Mouse (Mus musculus): ENCODE measurements around the gene Fnbp1. TPM values are rescaled to one million over a fixed set of nuclear protein-coding genes. Genes with fewer than 3 reads are reported as not detected.
A peak's percentile ranks its signal among the peaks of the same experiment; 100 is the strongest.

The Fnbp1 gene
- polyA plus RNA-seq, 1 experiment from 2014 or later = 35.8 TPM

GRCm38 (mm10) chr2:31087085-31087484, 54.7 kb downstream of the Fnbp1 start:
- Histone ChIP-seq H3K4me1 (ENCODE audit: control insufficient read depth, insufficient read depth, low read depth, low read length) (peaks cover 11% of the 10 kb centered on the region), H3K36me3 (ENCODE audit: control insufficient read depth, insufficient read depth, low read length) (peaks cover 7% of the 10 kb centered on the region), H3K4me2 (ENCODE audit: low read length) (no peak overlapping the region), H3K27me3 (replicated peaks; ENCODE audit: control insufficient read depth, insufficient read depth, low read length) (no peaks in the 10 kb centered on the region), H3K9ac (ENCODE audit: low read depth, low read length) (no peak overlapping the region), H3K4me3 (ENCODE audit: low read length) (no peak overlapping the region), H3K27ac (ENCODE audit: low read depth, low read length) (peak overlapping the region; percentile 49; the same call in 1 of the 2 replicates), H3K9me3 (ENCODE audit: control insufficient read depth, low read length) (peaks cover 3% of the 10 kb centered on the region)
- 43% methylated on average over 5 of the region's 5 CpGs for WGBS
- ATAC-seq = no peak

DNA sequence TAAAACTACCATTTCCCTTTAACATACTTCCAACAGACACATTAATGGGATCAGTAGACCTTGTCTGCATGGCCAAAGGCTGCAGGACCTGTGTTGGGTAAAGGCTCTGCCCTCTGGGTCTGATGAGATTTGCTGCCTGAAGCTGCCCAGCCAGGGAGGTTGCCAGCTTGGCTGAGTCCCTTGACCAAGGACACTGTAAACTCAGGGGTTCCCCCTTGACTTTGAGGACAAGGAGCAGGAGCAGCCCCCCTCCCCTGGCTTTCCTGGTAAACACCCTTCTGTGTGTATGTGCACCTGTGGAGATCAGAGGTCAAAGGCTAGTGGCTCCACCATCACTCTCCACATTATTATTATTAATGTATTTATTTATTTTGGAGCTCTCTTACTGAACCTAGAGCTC, 55.3 kb downstream of the Fnbp1 start:
- Histone ChIP-seq H3K4me1 (ENCODE audit: control insufficient read depth, insufficient read depth, low read depth, low read length) (peaks cover 11% of the 10 kb centered on the region), H3K27me3 (replicated peaks; ENCODE audit: control insufficient read depth, insufficient read depth, low read length) (no peaks in the 10 kb centered on the region), H3K9ac (ENCODE audit: low read depth, low read length) (no peak overlapping the region), H3K27ac (ENCODE audit: low read depth, low read length) (no peak overlapping the region), H3K4me2 (ENCODE audit: low read length) (no peak overlapping the region), H3K36me3 (ENCODE audit: control insufficient read depth, insufficient read depth, low read length) (peaks cover 7% of the 10 kb centered on the region), H3K4me3 (ENCODE audit: low read length) (no peak overlapping the region), H3K9me3 (ENCODE audit: control insufficient read depth, low read length) (peaks cover 3% of the 10 kb centered on the region)
- ATAC-seq = no peak

DNA sequence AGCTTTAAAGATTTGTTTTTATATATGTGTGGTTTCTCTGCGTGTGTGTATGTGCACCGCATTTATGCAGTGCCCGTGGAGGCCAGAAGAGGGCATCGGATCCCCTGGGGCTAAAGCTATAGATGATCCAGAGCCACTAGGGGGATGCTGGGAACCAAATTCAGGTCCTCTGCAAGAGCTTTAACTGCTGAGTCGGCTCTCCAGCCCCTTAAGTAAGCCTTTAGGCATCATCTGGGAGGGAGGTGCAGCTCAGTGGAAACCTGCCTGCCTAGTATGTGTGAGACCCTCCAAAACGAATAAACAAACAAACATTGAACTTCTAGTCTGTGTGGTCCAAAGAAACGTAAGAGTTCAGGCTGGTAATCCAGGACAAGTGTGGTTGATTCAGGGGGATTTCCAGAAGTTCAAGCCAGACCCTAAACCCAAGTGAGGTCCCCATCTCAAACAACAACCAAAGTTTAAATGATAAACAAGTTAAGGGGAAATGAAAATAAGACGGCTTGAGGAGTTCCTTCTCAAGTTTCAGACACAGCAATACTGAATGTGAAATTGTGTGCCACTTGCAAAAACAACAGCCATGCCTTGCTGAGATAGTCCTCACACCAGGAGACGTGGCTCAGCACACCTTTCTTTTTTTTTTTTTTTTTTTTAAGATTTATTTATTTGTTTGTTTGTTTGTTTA, 57.5 kb downstream of the Fnbp1 start:
- no peak for ATAC-seq

GRCm38 (mm10) chr2:31083372-31083771, 58.4 kb downstream of the Fnbp1 start:
- Histone ChIP-seq H3K9ac (ENCODE audit: low read depth, low read length) (no peak overlapping the region), H3K9me3 (ENCODE audit: control insufficient read depth, low read length) (peaks cover 3% of the 10 kb centered on the region), H3K4me2 (ENCODE audit: low read length) (no peak overlapping the region), H3K4me1 (ENCODE audit: control insufficient read depth, insufficient read depth, low read depth, low read length) (peaks cover 7% of the 10 kb centered on the region), H3K36me3 (ENCODE audit: control insufficient read depth, insufficient read depth, low read length) (peaks cover 7% of the 10 kb centered on the region), H3K4me3 (ENCODE audit: low read length) (no peak overlapping the region), H3K27ac (ENCODE audit: low read depth, low read length) (no peak overlapping the region), H3K27me3 (replicated peaks; ENCODE audit: control insufficient read depth, insufficient read depth, low read length) (no peaks in the 10 kb centered on the region)
- WGBS = 98% methylated on average over 8 of the region's 8 CpGs
- ATAC-seq = no peak

More for the DNA sequence above, 57.5 kb downstream of the Fnbp1 start:
- WGBS = 95% methylated on average over 9 of the region's 9 CpGs
- Histone ChIP-seq H3K4me3 (ENCODE audit: low read length) (no peak overlapping the region), H3K36me3 (ENCODE audit: control insufficient read depth, insufficient read depth, low read length) (peaks cover 7% of the 10 kb centered on the region), H3K27me3 (replicated peaks; ENCODE audit: control insufficient read depth, insufficient read depth, low read length) (no peaks in the 10 kb centered on the region), H3K9ac (ENCODE audit: low read depth, low read length) (no peak overlapping the region), H3K9me3 (ENCODE audit: control insufficient read depth, low read length) (peaks cover 3% of the 10 kb centered on the region), H3K27ac (ENCODE audit: low read depth, low read length) (no peak overlapping the region), H3K4me2 (ENCODE audit: low read length) (no peak overlapping the region), H3K4me1 (ENCODE audit: control insufficient read depth, insufficient read depth, low read depth, low read length) (peaks cover 11% of the 10 kb centered on the region)

DNA sequence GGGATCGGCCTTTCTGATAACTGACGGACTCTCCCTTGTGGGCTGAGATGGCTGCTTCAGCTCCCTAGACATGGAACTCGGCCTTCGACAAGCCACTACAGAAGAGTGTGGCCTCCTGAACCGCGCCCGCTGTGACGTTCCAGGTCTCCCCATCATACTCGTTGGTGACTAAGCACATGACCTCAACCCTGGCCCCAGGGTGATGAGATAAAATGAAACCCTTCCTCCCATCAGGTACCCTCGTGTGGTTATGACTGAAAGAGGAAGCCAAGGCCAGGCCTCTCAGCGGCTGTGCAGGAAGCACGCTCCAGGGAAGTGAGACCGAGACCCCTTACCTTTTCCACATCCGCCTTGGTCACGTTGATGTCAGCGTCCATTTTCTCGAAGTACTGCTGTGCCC, 59.2 kb downstream of the Fnbp1 start:
- Histone ChIP-seq H3K4me3 (ENCODE audit: low read length) (no peak overlapping the region), H3K27me3 (replicated peaks; ENCODE audit: control insufficient read depth, insufficient read depth, low read length) (no peaks in the 10 kb centered on the region), H3K4me2 (ENCODE audit: low read length) (no peak overlapping the region), H3K36me3 (ENCODE audit: control insufficient read depth, insufficient read depth, low read length) (peaks cover 7% of the 10 kb centered on the region), H3K9me3 (ENCODE audit: control insufficient read depth, low read length) (peaks cover 3% of the 10 kb centered on the region), H3K4me1 (ENCODE audit: control insufficient read depth, insufficient read depth, low read depth, low read length) (peaks cover 2% of the 10 kb centered on the region; the same call in 1 of the 2 replicates), H3K27ac (ENCODE audit: low read depth, low read length) (no peak overlapping the region), H3K9ac (ENCODE audit: low read depth, low read length) (no peak overlapping the region)
- no peak for ATAC-seq
- WGBS = 94% methylated on average over 17 of the region's 17 CpGs

DNA sequence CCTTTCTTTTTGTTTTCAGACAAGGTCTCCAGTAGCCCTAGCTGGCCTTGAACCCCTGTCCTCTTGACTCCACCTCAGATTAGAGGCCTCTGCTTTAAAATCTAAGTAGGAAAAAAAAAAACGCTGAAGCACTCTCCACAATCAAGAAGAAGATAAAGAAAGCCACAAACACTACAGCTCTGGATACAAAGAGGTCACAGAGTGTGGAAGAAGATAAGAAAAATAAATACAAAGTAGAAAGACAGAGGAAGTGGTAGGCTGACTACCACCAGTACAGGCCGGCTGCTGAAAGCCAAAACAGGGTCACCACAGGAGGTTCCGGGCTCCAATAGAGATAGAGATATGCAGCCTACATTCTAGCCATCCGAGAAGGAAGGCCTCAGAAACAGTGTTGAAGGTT, 60.5 kb downstream of the Fnbp1 start:
- Histone ChIP-seq H3K36me3 (ENCODE audit: control insufficient read depth, insufficient read depth, low read length) (peaks cover 7% of the 10 kb centered on the region), H3K27ac (ENCODE audit: low read depth, low read length) (no peak overlapping the region), H3K9me3 (ENCODE audit: control insufficient read depth, low read length) (peaks cover 3% of the 10 kb centered on the region), H3K9ac (ENCODE audit: low read depth, low read length) (no peak overlapping the region), H3K4me2 (ENCODE audit: low read length) (no peak overlapping the region), H3K27me3 (replicated peaks; ENCODE audit: control insufficient read depth, insufficient read depth, low read length) (no peaks in the 10 kb centered on the region), H3K4me3 (ENCODE audit: low read length) (no peak overlapping the region), H3K4me1 (ENCODE audit: control insufficient read depth, insufficient read depth, low read depth, low read length) (no peaks in the 10 kb centered on the region)
- ATAC-seq = no peak
- 72% methylated on average over 4 of the region's 4 CpGs for WGBS

DNA sequence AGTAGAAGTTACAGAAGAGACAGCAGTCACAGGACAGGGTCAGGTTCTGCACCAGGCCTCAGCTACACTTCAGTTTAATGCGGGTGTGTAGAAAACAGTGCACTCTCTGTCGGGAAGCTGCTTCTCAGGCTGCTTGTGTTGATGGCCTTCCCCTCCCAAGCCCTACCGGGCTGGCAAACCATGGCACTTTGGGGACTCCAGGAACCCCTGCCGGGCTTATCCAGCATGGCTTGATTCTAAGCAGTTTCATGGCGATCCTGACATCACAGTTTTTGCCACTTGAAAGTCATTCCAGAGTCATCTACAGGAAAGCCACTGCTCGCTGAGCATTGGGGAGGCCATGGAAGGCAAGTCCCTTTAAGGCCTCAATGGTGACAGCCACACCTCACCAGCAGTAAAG, 62.7 kb downstream of the Fnbp1 start:
- no peaks in the 10 kb centered on the region for H3K27me3 ChIP-seq (replicated peaks; ENCODE audit: control insufficient read depth, insufficient read depth, low read length)
- no peak overlapping the region for H3K9ac ChIP-seq (ENCODE audit: low read depth, low read length)
- ATAC-seq = no peak
- H3K4me2 ChIP-seq (ENCODE audit: low read length) = no peak overlapping the region
- WGBS = 78% methylated on average over 6 of the region's 6 CpGs
- H3K36me3 ChIP-seq (ENCODE audit: control insufficient read depth, insufficient read depth, low read length) = peaks cover 3% of the 10 kb centered on the region
- peaks cover 1% of the 10 kb centered on the region for H3K9me3 ChIP-seq (ENCODE audit: control insufficient read depth, low read length)
- no peaks in the 10 kb centered on the region for H3K4me1 ChIP-seq (ENCODE audit: control insufficient read depth, insufficient read depth, low read depth, low read length)
- no peak overlapping the region for H3K4me3 ChIP-seq (ENCODE audit: low read length)
- H3K27ac ChIP-seq (ENCODE audit: low read depth, low read length) = no peak overlapping the region

GRCm38 (mm10) chr2:31077574-31077973, 64.2 kb downstream of the Fnbp1 start:
- WGBS = 95% methylated on average over 5 of the region's 5 CpGs
- Histone ChIP-seq H3K27ac (ENCODE audit: low read depth, low read length) (no peak overlapping the region), H3K27me3 (replicated peaks; ENCODE audit: control insufficient read depth, insufficient read depth, low read length) (no peaks in the 10 kb centered on the region), H3K4me1 (ENCODE audit: control insufficient read depth, insufficient read depth, low read depth, low read length) (no peaks in the 10 kb centered on the region), H3K4me3 (ENCODE audit: low read length) (no peak overlapping the region), H3K4me2 (ENCODE audit: low read length) (no peak overlapping the region), H3K9ac (ENCODE audit: low read depth, low read length) (no peak overlapping the region), H3K36me3 (ENCODE audit: control insufficient read depth, insufficient read depth, low read length) (peaks cover 6% of the 10 kb centered on the region), H3K9me3 (ENCODE audit: control insufficient read depth, low read length) (no peaks in the 10 kb centered on the region)
- ATAC-seq = no peak

DNA sequence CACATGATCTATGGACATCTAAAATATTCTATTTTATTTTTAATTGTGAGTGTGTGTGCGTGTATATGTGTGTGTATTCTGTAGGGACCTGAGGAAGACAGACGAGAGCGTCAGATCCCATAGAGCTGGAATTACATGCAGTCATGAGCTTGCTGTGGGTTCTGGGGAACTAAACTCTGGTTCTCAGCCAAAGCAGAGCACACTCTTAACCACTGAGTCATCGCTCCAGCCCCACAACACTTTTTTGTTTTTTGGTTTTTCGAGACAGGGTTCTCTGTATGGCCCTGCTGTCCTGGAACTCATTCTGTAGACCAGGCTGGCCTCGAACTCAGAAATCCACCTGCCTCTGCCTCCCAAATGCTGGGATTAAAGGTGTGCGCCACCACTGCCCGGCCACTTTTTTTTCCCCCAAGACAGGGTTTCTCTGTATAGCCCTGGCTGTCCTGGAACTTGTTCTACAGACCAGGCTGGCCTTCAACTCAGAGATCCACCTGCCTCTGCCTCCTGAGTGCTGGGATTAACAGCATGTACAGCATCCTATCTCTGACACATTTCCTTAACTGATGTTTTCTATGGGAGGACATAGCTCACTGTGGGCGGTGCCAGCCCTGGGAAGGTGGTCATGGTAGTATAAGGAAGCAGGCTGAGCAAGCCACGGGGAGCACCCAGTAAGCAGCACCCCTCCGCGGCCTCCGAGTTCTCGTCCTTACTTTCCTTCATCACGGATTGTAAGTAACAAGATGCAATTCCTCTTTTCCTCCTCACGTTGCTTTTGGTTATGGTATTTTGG, 65.3 kb downstream of the Fnbp1 start:
- 90% methylated on average over 16 of the region's 16 CpGs for WGBS
- Histone ChIP-seq H3K36me3 (ENCODE audit: control insufficient read depth, insufficient read depth, low read length) (peaks cover 14% of the 10 kb centered on the region), H3K9me3 (ENCODE audit: control insufficient read depth, low read length) (no peaks in the 10 kb centered on the region), H3K4me2 (ENCODE audit: low read length) (no peak overlapping the region), H3K4me1 (ENCODE audit: control insufficient read depth, insufficient read depth, low read depth, low read length) (no peaks in the 10 kb centered on the region), H3K9ac (ENCODE audit: low read depth, low read length) (no peak overlapping the region), H3K27ac (ENCODE audit: low read depth, low read length) (no peak overlapping the region), H3K27me3 (replicated peaks; ENCODE audit: control insufficient read depth, insufficient read depth, low read length) (no peaks in the 10 kb centered on the region), H3K4me3 (ENCODE audit: low read length) (no peak overlapping the region)
- no peak for ATAC-seq
